Mouse (Mus musculus) urinary bladder, postnatal 36 days (tissue): ENCODE results near the gene Sigmar1.

Experiments
- DNase-seq, 2 experiments: peaks; one replicate each; pipeline ENCODE4 v3.0.0; 2022; ENCODE audit warnings: low spot score in 2 of 2, mixed read lengths in 1 of 2

Gene Sigmar1

GRCm38 (mm10) chr4:41757321-41757720, 1.4 kb upstream of the Sigmar1 start:
- no peak for DNase-seq

GRCm38 (mm10) chr4:41756440-41756839, 483 bp upstream of the Sigmar1 start:
- no peak for DNase-seq

- no peak for DNase-seq
Measured at GRCm38 (mm10) chr4:41754797-41755337, 1.1 kb downstream of the Sigmar1 start, which contains the start of gene Galt. Gene Galt (plus strand): TSS chr4:41755228.

DNA sequence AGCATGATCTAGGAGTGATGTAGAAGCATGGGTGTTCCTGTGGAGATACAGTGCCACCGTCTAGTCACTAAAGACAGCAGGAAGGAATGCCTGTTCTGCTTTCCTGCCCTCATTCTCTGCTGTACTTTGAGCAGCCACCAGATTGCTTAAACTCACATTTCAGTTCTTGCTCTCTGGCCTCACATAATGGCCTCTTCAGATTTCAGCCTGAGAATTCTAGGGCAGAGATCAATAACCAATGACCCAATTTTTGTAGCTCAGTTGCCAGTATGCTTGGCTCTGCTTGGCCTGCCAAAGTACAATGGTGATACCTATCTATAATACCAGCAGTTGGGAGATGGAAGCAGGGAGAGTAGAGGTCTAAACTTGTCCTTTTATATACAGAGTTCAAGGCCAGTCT, 10.9 kb downstream of the Sigmar1 start:
- DNase-seq = no peak

- no peak for DNase-seq
Measured at GRCm38 (mm10) chr4:41744131-41744530, 11.8 kb downstream of the Sigmar1 start.

- DNase-seq = peak; percentile 90 to 93
Measured at GRCm38 (mm10) chr4:41741158-41741560, 14.8 kb downstream of the Sigmar1 start.

GRCm38 (mm10) chr4:41740380-41741157, 15.4 kb downstream of the Sigmar1 start:
- DNase-seq = no peak

- DNase-seq = no peak
Measured at GRCm38 (mm10) chr4:41739260-41739659, 16.7 kb downstream of the Sigmar1 start.

DNA sequence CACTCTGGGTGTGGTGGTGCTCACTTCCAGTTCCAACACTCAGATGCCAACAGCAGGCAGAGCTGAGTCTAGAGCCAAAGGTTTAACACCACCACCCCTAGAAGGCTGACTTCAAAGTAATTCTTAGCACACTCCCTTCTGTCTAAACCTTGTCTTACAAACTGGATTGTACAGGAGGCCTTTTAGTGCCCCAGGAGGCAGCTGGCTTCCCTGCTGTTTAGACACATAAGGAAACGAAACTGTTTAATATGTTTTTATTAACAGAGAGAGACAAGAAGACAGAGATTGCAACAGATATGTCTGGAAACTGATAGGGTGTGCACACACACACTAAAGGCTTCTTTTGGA, 17.7 kb downstream of the Sigmar1 start:
- DNase-seq = no peak

- DNase-seq = peak; percentile 66 to 79
Measured at GRCm38 (mm10) chr4:41737602-41738255, 18.2 kb downstream of the Sigmar1 start.

DNA sequence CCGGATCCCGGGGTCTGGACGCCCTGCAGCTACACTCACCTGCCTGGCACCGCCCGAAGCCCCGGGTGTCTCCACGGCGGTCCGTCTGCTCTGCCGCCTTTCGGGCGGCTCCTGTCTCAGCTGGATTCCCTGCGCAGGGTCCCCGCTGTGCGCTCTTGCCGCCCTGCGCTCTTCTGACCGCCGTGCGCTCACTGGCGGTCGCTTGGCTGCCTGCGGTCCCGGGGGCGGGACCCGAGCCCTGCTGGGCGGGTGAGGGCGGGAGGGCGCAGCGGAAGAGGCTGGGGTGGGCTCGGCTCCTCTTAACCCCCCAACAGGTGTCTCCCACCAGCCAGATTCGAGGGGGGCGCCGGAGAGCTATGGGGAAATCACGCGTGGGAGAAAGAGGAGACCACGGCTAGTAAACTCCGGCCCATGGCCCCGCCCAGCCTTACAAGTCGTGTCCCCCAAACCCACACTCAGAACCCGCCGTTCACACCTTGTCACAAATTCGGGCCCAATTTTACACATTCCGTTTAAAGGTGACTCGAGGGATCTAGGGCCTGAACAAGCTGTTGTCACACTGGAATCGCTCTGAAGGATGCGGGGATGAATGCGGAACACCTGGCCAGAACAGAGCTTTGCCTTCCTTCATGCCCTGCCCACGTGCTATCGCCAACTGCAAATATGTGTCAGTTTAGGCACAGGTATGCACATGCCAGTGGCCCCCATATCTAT, 24.7 kb downstream of the Sigmar1 start, which contains the start of gene Arid3c:
TSS of gene Arid3c (minus strand) at position 91 of the 714 bp plus-strand sequence.
- DNase-seq = no peak

DNA sequence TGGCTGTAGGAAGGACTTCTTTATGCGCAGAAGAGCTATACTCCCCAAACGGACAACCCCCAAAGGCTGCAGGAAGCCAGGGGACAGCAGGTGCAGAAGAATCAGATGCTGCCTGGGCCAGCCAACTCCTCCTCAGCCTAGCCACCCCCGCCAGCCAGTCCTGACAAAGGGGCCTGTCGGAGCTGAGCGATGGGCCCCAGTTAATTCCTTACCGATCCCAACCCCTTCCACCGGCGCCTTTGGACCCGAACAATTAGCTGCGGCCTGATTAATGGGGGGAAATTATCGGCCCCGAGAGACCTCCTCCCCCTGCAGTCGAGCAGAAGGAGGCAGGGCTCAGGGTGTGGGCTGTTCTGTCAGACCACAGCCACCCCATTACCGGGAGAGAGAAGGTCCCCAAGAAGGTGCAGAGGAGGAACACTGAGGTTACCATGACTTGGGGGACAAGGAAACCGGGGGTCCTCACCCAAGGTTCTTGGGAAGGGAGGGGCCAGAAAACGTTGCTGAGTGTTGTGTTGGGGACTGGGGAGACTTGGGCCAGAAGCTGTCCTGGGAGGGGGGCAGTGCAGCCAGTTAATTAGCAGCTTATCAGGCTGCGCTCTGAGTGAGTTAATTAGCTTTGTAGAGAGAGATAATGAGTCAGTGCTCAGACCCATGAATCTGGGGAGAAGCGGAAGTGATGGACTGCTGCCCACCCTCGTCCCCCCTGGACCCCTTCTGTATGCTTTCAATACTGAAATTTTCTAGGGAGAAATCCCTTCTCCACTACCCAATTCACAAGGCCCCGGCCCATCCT, 28.9 kb downstream of the Sigmar1 start:
- no peak for DNase-seq

GRCm38 (mm10) chr4:41722918-41723351, 33.0 kb downstream of the Sigmar1 start, which contains the start of gene Dctn3:
Gene Dctn3 (minus strand): TSS chr4:41723170.
- peak; percentile 79 to 88 for DNase-seq

GRCm38 (mm10) chr4:41716834-41717233, 39.1 kb downstream of the Sigmar1 start:
- no peak for DNase-seq

DNA sequence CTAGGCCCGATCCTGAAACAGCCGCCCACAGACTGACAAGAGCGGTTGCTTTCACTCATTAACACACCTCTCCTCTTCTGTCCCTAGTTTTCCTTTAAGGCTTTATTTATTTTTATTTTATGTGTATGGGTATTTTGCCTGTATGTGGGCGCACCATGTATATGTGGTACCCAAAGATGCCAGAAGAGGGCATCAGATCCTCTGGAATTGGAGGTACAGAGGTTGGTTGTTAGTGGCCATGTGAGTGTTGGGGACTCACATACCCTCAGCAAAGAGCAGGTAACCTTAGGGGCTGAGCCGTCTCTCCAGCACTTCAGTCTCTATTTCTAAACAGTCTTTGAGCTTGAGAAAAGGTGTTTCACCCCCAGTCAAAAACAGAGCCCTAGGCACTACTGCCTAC, 40.4 kb downstream of the Sigmar1 start:
- DNase-seq = no peak

- no peak for DNase-seq
Measured at GRCm38 (mm10) chr4:41715082-41715481, 40.9 kb downstream of the Sigmar1 start.

GRCm38 (mm10) chr4:41714276-41714675, 41.7 kb downstream of the Sigmar1 start:
- DNase-seq = peak in 1 of 2 experiments; percentile 67

- peak; percentile 76 to 78 for DNase-seq
Measured at GRCm38 (mm10) chr4:41713197-41714067, 42.5 kb downstream of the Sigmar1 start, which contains the start of gene Rpp25l. Gene Rpp25l (minus strand): TSS chr4:41713534.

GRCm38 (mm10) chr4:41712421-41713196, 43.3 kb downstream of the Sigmar1 start:
- DNase-seq = no peak
